ENCODE assay signal across 19 mouse cellular contexts in the genomic region with DNA sequence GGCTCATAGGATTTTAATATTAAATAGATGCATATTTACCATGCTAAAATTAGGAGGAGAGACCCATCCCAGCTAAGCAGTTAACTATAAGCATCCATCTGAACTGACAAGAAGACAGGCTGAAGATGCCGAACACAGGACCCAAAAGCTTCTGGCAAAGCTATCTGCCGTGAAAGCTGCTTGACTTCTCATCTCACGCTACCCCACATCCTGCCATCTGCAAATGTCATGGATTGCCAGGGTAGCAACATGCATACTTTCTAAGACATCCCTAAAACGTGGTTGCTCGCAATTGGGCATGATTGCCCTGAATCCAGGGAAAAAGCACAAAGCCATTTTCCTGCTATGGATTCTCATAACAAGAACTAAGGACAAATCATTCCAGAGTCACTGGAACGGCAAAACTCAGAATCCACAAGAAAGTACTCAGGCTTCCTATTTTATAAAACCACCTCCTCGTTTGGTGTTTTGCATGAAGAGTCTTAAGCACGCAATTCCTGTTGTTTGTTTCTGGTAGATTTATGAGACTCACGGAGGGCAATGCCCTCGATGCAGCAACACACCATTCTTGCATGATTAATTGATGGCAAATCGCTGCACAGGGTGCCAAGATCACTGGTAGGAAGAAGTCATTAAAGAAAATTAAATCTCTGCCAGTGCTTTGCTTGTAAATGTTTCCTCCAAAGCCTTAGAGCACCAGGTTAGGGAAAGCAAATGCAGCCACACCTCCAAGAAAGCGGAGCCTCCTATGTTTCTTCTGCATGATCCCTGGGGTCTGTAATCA.
DNase-seq lines count a peak whose midpoint lies in the region; ATAC-seq and TF ChIP-seq lines count a peak whose summit lies in the region.
"Had no signal": no experiment of that assay in that cellular context is flagged by ENCODE, and none has a peak within 500 bp of the region (broad histone marks: within the 10 kb centered on the region; RNA-seq: fewer than 3 reads in every experiment).

No protein-coding gene starts in this region.

- peaks cover 16% of the 10 kb centered on the region; the same call in 1 of the 2 replicates for H3K4me1 ChIP-seq in embryonic facial prominence, embryonic 14.5 days (ENCODE audit: control insufficient read depth, insufficient read depth, low read length)
- H3K4me1 ChIP-seq: heart, embryonic 10.5 days had no signal

- no peak for TF ChIP-seq CTCF in layer of hippocampus, adult 2 months (conservative IDR thresholded peaks at IDR 0.05)

- no peaks in the 10 kb centered on the region for H3K27me3 ChIP-seq in embryonic facial prominence, embryonic 14.5 days (replicated peaks; ENCODE audit: control insufficient read depth, insufficient read depth, low read length)

- no peaks in the 10 kb centered on the region for H3K9me3 ChIP-seq in embryonic facial prominence, embryonic 14.5 days (ENCODE audit: control insufficient read depth, low read length)
- H3K9me3 ChIP-seq: G1E; heart, embryonic 10.5 days had no signal

- peak; percentile 50; the same call in 1 of the 2 replicates for ATAC-seq in frontal cortex, adult (ENCODE audit: low TSS enrichment)
- ATAC-seq in embryonic facial prominence, embryonic 14.5 days (ENCODE audit: low read depth) = no peak

- no peak overlapping the region for H3K4me3 ChIP-seq in layer of hippocampus, adult 2 months
- no peak overlapping the region for H3K4me3 ChIP-seq in embryonic facial prominence, embryonic 14.5 days (ENCODE audit: low read depth, low read length)
- H3K4me3 ChIP-seq: gastrocnemius, adult 2 months; heart, embryonic 10.5 days had no signal

- H3K9ac ChIP-seq in embryonic facial prominence, embryonic 14.5 days (ENCODE audit: low read depth, low read length) = no peak overlapping the region

- 69% methylated on average over 12 of the region's 12 CpGs for WGBS in embryonic facial prominence, embryonic 14.5 days

- no peak for DNase-seq in frontal cortex, postnatal 25 days (ENCODE audit: low spot score in 2 of 2)
- peak in 1 of 2 experiments; percentile 27 for DNase-seq in layer of hippocampus, adult 2 months (ENCODE audit: low spot score in 2 of 2)
- DNase-seq in layer of hippocampus, postnatal 14 days (ENCODE audit: low spot score in 2 of 2) = no peak
- peak; percentile 60 for DNase-seq in brain, adult 2 months (ENCODE audit: low read depth, low spot score)
- DNase-seq in embryonic facial prominence, embryonic 14.5 days (ENCODE audit: low spot score) = no peak
- no peak for DNase-seq in spleen, postnatal 14 days (ENCODE audit: low spot score in 2 of 2)
- no peak for DNase-seq in urinary bladder, postnatal 36 days (ENCODE audit: low spot score in 2 of 2)
- DNase-seq: adrenal gland, adult 8-10 months; cerebellum, postnatal 36 days; gastrocnemius, adult 2 months; heart, postnatal 36 days; kidney, adult 9 months; layer of hippocampus, postnatal 36 days; liver; lung, adult 2 months had no signal

- peak overlapping the region; percentile 72 for H3K27ac ChIP-seq in layer of hippocampus, adult 2 months
- peak overlapping the region; percentile 31; the same call in 1 of the 2 replicates for H3K27ac ChIP-seq in embryonic facial prominence, embryonic 14.5 days (replicated peaks; ENCODE audit: low read depth, low read length)
- H3K27ac ChIP-seq: gastrocnemius, adult 2 months; heart, embryonic 10.5 days; macrophage had no signal

- no peaks in the 10 kb centered on the region for H3K36me3 ChIP-seq in embryonic facial prominence, embryonic 14.5 days (ENCODE audit: control insufficient read depth, insufficient read depth, low read length)
- H3K36me3 ChIP-seq: G1E; heart, embryonic 10.5 days had no signal

- H3K4me2 ChIP-seq in embryonic facial prominence, embryonic 14.5 days (ENCODE audit: low read depth, low read length) = no peak overlapping the region
